Mouse (Mus musculus): Measurements from ENCODE around the gene Dnah2. TPM values are rescaled to one million over a fixed set of nuclear protein-coding genes. Genes with fewer than 3 reads are reported as not detected.
"Not testable (repeated sequence)": the region's sequence is repeated elsewhere in the genome, so short reads cannot be mapped to it uniquely, and the experiment has no call there.

Dnah2 gene
- total and polyA plus RNA-seq, 3 experiments, result 0.04 to 0.07 TPM; not detected in 1

DNA sequence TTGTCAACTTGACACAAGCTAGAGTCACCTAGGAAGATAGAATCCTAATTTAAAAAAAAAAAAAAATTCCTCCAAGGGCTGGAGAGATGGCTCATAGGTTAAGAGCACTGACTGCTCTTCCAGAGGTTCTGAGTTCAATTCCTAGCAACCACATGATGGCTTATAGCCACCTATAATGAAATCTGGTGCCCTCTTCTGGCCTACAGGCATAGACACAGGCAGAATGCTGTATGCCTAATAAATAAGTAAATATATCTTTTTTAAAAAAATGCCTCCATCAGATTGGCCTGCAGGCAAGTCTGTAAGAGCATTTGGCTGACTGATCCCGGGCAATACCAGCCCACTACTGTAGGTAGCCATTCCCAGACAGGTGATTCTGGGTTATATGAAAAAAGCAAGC, 13.9 kb downstream of the Dnah2 start:
- no peaks in the 10 kb centered on the region for H3K79me2 ChIP-seq (ENCODE audit: control insufficient read depth, insufficient read depth, low read length, poor library complexity)
- no peaks in the 10 kb centered on the region for H3K36me3 ChIP-seq (ENCODE audit: control insufficient read depth in 1 of 2, insufficient read depth in 2 of 2, low read length in 2 of 2)
- no peaks in the 10 kb centered on the region for H3K4me1 ChIP-seq (ENCODE audit: control insufficient read depth in 1 of 2, insufficient read depth in 2 of 2, low read length in 2 of 2)
- H3K9me3 ChIP-seq (replicated peaks; ENCODE audit: insufficient read depth, low read length), result no peaks in the 10 kb centered on the region
- no peak overlapping the region for H3K27ac ChIP-seq (ENCODE audit: control insufficient read depth, low read depth, low read length)
- DNase-seq (ENCODE audit: low read depth, low spot score), result peak; percentile 63
- H3K4me3 ChIP-seq (ENCODE audit: control insufficient read depth in 1 of 2, insufficient read depth in 1 of 2, low read depth in 2 of 2, low read length in 2 of 2), result no peak overlapping the region
- peak; percentile 24 for TF ChIP-seq RAD21 (IDR thresholded peaks at IDR 0.05; ENCODE audit: low read depth, low read length)
- TF ChIP-seq GABPA (IDR thresholded peaks at IDR 0.05; ENCODE audit: low read depth, low read length), result no peak
- TF ChIP-seq ZNF384 (IDR thresholded peaks at IDR 0.05; ENCODE audit: low read depth, low read length), result peak; percentile 81
- TF ChIP-seq NRF1 (IDR thresholded peaks at IDR 0.05; ENCODE audit: insufficient read depth, low read depth, low read length, poor library complexity, severe bottlenecking), result no peak
- TF ChIP-seq SMC3 (IDR thresholded peaks at IDR 0.05; ENCODE audit: low read depth, low read length), result peak; percentile 57
- peak; percentile 26 to 56 (median 28); a peak in 4 of 6 replicates for TF ChIP-seq CTCF (IDR thresholded peaks at IDR 0.05 in 2 of 3, conservative IDR thresholded peaks at IDR 0.05 in 1 of 3; ENCODE audit: control insufficient read depth in 1 of 3, insufficient read depth in 1 of 3, low read depth in 2 of 3, low read length in 3 of 3, poor library complexity in 1 of 3, severe bottlenecking in 1 of 3)
- no peak overlapping the region for H3K9ac ChIP-seq (ENCODE audit: control insufficient read depth, low read depth, low read length, poor library complexity, severe bottlenecking)
- H3K27me3 ChIP-seq (ENCODE audit: control insufficient read depth in 1 of 2, insufficient read depth in 2 of 2, low read length in 2 of 2), result peaks cover 4 to 5% of the 10 kb centered on the region in 2 experiments; a peak in 2 of 4 replicates

DNA sequence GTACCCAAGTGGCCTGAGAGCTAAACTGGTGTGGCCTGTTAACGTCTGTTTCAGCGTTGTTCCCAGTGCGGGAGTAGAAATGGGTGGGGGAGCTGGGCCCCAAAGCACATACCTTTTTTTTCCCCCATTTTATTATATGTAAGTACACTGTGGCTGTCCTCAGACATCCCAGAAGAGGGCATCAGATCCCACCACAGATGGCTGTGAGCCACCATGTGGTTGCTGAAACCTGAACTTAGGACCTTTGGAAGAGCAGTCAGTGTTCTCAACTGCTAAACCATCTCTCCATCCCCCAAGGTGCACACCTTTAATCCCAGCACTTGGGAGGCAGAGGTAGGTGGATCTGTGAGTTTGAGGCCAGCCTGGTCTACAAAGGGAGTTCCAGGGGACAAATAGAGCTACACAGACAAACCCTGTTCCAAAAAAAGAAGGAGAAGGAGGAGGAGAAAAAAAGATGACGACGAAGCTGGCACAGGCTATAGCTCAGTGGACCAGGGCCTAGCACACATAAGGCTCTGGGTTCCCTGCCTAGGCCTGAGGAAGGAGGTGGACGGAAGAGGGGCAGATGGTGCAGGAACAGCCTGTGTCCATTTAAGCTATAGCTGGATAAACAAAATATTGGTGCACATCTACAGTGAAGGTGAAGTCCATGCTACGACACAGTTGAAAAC, 16.3 kb downstream of the Dnah2 start:
- Histone ChIP-seq H3K9me3 (replicated peaks; ENCODE audit: insufficient read depth, low read length) (no peaks in the 10 kb centered on the region), H3K79me2 (ENCODE audit: control insufficient read depth, insufficient read depth, low read length, poor library complexity) (no peaks in the 10 kb centered on the region), H3K27me3 (ENCODE audit: control insufficient read depth in 1 of 2, insufficient read depth in 2 of 2, low read length in 2 of 2) (peaks cover 1 to 5% of the 10 kb centered on the region in 2 experiments; a peak in 2 of 4 replicates), H3K9ac (ENCODE audit: control insufficient read depth, low read depth, low read length, poor library complexity, severe bottlenecking) (no peak overlapping the region), H3K36me3 (ENCODE audit: control insufficient read depth in 1 of 2, insufficient read depth in 2 of 2, low read length in 2 of 2) (no peaks in the 10 kb centered on the region), H3K27ac (ENCODE audit: control insufficient read depth, low read depth, low read length) (no peak overlapping the region), H3K4me3 (ENCODE audit: control insufficient read depth in 1 of 2, insufficient read depth in 1 of 2, low read depth in 2 of 2, low read length in 2 of 2) (no peak overlapping the region), H3K4me1 (ENCODE audit: control insufficient read depth in 1 of 2, insufficient read depth in 2 of 2, low read length in 2 of 2) (no peaks in the 10 kb centered on the region)
- no peak for DNase-seq (ENCODE audit: low read depth, low spot score)
- no peak for TF ChIP-seq KAT2A (conservative IDR thresholded peaks at IDR 0.05; ENCODE audit: low read depth, low read length)
- peak in 1 of 3 experiments; percentile 25; a peak in 1 of 6 replicates for TF ChIP-seq CTCF (IDR thresholded peaks at IDR 0.05 in 2 of 3, conservative IDR thresholded peaks at IDR 0.05 in 1 of 3; ENCODE audit: control insufficient read depth in 1 of 3, insufficient read depth in 1 of 3, low read depth in 2 of 3, low read length in 3 of 3, poor library complexity in 1 of 3, severe bottlenecking in 1 of 3)
- peak; percentile 27; the same call in 1 of the 2 replicates for TF ChIP-seq SMC3 (IDR thresholded peaks at IDR 0.05; ENCODE audit: low read depth, low read length)
- TF ChIP-seq NRF1 (IDR thresholded peaks at IDR 0.05; ENCODE audit: insufficient read depth, low read depth, low read length, poor library complexity, severe bottlenecking), result no peak
- TF ChIP-seq TBP (IDR thresholded peaks at IDR 0.05; ENCODE audit: low read depth, low read length), result no peak

DNA sequence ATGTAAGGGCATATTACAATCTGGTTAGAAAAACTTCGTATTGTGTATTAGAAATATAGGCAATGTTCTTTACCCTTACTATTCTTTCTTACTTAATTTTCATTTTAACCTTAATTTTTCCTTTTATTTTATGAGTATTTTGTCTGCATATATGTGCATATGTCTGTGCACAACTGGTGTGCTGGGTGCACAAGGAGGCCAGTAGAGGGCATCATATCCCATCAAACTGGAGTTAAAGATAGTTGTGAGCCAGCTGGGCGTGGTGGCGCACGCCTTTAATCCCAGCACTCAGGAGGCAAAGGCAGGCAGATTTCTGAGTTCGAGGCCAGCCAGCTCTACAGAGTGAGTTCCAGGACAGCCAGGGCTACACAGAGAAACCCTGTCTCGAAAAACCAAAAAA, 18.2 kb downstream of the Dnah2 start:
- H3K9me3 ChIP-seq (replicated peaks; ENCODE audit: insufficient read depth, low read length); H3K36me3 ChIP-seq (ENCODE audit: control insufficient read depth in 1 of 2, insufficient read depth in 2 of 2, low read length in 2 of 2); H3K4me1 ChIP-seq (ENCODE audit: control insufficient read depth in 1 of 2, insufficient read depth in 2 of 2, low read length in 2 of 2); H3K27ac ChIP-seq (ENCODE audit: control insufficient read depth, low read depth, low read length); H3K4me3 ChIP-seq (ENCODE audit: control insufficient read depth in 1 of 2, insufficient read depth in 1 of 2, low read depth in 2 of 2, low read length in 2 of 2); H3K27me3 ChIP-seq (ENCODE audit: control insufficient read depth in 1 of 2, insufficient read depth in 2 of 2, low read length in 2 of 2); H3K79me2 ChIP-seq (ENCODE audit: control insufficient read depth, insufficient read depth, low read length, poor library complexity); H3K9ac ChIP-seq (ENCODE audit: control insufficient read depth, low read depth, low read length, poor library complexity, severe bottlenecking): not testable (repeated sequence)
- DNase-seq (ENCODE audit: low read depth, low spot score), result peak; percentile 65
- peak; percentile 48 for TF ChIP-seq RAD21 (IDR thresholded peaks at IDR 0.05; ENCODE audit: low read depth, low read length)
- TF ChIP-seq MYC (IDR thresholded peaks at IDR 0.05; ENCODE audit: low read depth, low read length), result 0 out of 2 replicates have a peak, but pooled peaks have one; percentile 23
- peak; percentile 83 for TF ChIP-seq TBP (IDR thresholded peaks at IDR 0.05; ENCODE audit: low read depth, low read length)
- peak; percentile 36; the same call in 1 of the 2 replicates for TF ChIP-seq ZC3H11A (IDR thresholded peaks at IDR 0.05; ENCODE audit: low read depth, low read length)
- peak; percentile 28 to 64 (median 56); a peak in 5 of 6 replicates for TF ChIP-seq CTCF (IDR thresholded peaks at IDR 0.05 in 2 of 3, conservative IDR thresholded peaks at IDR 0.05 in 1 of 3; ENCODE audit: control insufficient read depth in 1 of 3, insufficient read depth in 1 of 3, low read depth in 2 of 3, low read length in 3 of 3, poor library complexity in 1 of 3, severe bottlenecking in 1 of 3)
- TF ChIP-seq SMC3 (IDR thresholded peaks at IDR 0.05; ENCODE audit: low read depth, low read length), result peak; percentile 58

Data from MEL (cell line).